Mouse (Mus musculus): ENCODE data around the gene Senp8. TPM values are rescaled to one million over a fixed set of nuclear protein-coding genes. Genes with fewer than 3 reads are reported as not detected.

The Senp8 gene
- polyA plus RNA-seq, 1 experiment from 2014 or later = 24.1 TPM

DNA sequence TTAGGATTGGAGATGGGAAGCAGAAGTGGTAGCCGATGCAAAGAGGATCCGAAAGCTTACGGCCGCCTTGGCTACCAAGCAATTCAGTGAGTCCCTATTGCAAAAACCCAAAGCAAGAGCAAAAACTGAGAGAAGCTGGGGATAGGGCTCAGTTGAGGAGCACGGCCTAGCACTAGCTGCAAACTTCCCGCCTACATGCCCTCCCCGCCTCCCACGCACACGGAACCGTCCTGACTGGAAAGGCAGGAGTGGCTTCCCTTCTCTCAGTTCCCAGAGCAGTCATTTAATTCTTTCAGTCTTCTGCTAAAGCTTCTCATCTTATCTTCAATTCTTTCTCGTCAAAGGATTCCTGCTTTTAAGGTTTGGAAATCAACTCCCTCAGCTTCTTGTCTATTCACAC is 1.5 kb downstream of the Senp8 start:
- no peaks in the 10 kb centered on the region for H3K9me3 ChIP-seq (ENCODE audit: control insufficient read depth, low read length)
- H3K27me3 ChIP-seq (ENCODE audit: control insufficient read depth, insufficient read depth, low read length) = no peaks in the 10 kb centered on the region
- no peaks in the 10 kb centered on the region for H3K36me3 ChIP-seq (ENCODE audit: control insufficient read depth, insufficient read depth, low read length)
- no peak for DNase-seq (ENCODE audit: low spot score)
- H3K4me2 ChIP-seq (replicated peaks; ENCODE audit: low read depth, low read length) = no peak overlapping the region
- 88% methylated on average over 11 of the region's 11 CpGs for WGBS
- no peaks in the 10 kb centered on the region for H3K4me1 ChIP-seq (replicated peaks; ENCODE audit: control insufficient read depth, insufficient read depth, low read length)
- H3K27ac ChIP-seq (ENCODE audit: low read depth, low read length) = no peak overlapping the region
- no peak for ATAC-seq (ENCODE audit: low FRiP score)
- H3K4me3 ChIP-seq (ENCODE audit: low read depth, low read length) = no peak overlapping the region
- H3K9ac ChIP-seq (ENCODE audit: low read depth, low read length) = no peak overlapping the region

DNA sequence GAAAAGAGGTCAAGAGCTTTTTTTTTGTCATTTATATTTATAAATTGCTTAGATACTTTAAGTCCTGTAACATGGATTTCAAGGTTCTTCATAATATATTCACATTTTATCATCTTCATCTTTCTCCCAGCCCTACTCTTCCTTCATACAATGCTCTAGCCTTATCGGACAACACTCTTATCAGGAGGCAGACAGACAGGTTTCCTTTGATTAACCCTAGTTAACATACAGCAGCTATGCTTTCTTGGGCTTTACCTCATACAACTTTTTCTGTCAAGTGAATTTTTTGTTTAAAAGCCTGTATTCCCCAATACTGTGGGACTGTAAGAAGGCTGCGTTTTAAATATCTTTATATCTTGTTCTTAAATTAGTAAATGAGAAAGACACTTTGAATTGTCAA is 2.1 kb downstream of the Senp8 start:
- Histone ChIP-seq H3K9me3 (ENCODE audit: control insufficient read depth, low read length) (no peaks in the 10 kb centered on the region), H3K4me2 (replicated peaks; ENCODE audit: low read depth, low read length) (no peak overlapping the region), H3K4me3 (ENCODE audit: low read depth, low read length) (no peak overlapping the region), H3K27ac (ENCODE audit: low read depth, low read length) (no peak overlapping the region), H3K27me3 (ENCODE audit: control insufficient read depth, insufficient read depth, low read length) (no peaks in the 10 kb centered on the region), H3K9ac (ENCODE audit: low read depth, low read length) (no peak overlapping the region), H3K4me1 (replicated peaks; ENCODE audit: control insufficient read depth, insufficient read depth, low read length) (no peaks in the 10 kb centered on the region), H3K36me3 (ENCODE audit: control insufficient read depth, insufficient read depth, low read length) (no peaks in the 10 kb centered on the region)
- ATAC-seq (ENCODE audit: low FRiP score) (no peak), DNase-seq (ENCODE audit: low spot score) (no peak)
- 91% methylated on average over 2 of the region's 2 CpGs for WGBS

DNA sequence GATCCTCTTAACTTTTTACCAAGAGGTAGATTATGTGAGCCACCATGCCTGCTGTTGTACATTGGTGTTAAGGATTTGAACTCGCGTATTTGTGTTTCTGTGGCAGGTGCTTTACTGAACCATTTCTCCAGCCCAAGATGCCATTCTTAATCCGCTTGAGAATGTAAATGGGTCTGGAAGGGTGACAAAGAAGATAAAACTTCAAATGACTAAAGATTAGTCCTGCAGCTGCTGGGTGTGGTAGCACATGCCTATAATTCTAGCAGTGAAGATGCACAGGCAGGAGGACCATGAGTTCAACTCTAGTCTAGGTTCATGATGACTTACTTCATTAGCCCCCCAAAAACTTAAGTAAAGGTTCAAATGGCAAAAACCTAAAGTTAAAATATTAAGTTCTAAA is 6.6 kb downstream of the Senp8 start:
- Histone ChIP-seq H3K4me2 (replicated peaks; ENCODE audit: low read depth, low read length) (no peak overlapping the region), H3K4me1 (replicated peaks; ENCODE audit: control insufficient read depth, insufficient read depth, low read length) (no peaks in the 10 kb centered on the region), H3K9ac (ENCODE audit: low read depth, low read length) (no peak overlapping the region), H3K4me3 (ENCODE audit: low read depth, low read length) (no peak overlapping the region), H3K27ac (ENCODE audit: low read depth, low read length) (no peak overlapping the region), H3K36me3 (ENCODE audit: control insufficient read depth, insufficient read depth, low read length) (no peaks in the 10 kb centered on the region), H3K27me3 (ENCODE audit: control insufficient read depth, insufficient read depth, low read length) (no peaks in the 10 kb centered on the region), H3K9me3 (ENCODE audit: control insufficient read depth, low read length) (no peaks in the 10 kb centered on the region)
- ATAC-seq (ENCODE audit: low FRiP score) = no peak
- WGBS = 97% methylated on average over 3 of the region's 3 CpGs
- DNase-seq (ENCODE audit: low spot score) = no peak

DNA sequence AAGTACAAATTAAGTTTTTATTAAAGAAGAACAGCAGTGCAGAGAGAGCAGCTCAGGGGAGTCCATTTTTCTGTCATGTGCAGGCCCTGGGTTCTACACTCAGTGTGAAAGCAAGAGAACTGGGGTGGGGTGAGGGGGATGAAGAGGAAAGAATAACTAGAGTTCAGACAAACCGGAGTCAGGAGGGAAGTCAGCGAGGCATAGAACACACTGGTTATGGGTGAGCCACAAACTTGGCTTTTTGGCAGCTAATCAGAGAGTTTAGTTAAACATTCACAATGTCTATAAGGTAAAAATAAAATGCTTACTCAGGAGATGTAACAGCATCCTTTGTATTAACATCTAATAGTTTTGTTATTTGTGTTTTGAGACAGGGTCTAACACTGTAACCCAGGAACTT is 9.9 kb downstream of the Senp8 start:
- WGBS = 87% methylated on average over 2 of the region's 2 CpGs
- H3K4me2 ChIP-seq (replicated peaks; ENCODE audit: low read depth, low read length) = no peak overlapping the region
- H3K4me3 ChIP-seq (ENCODE audit: low read depth, low read length) = no peak overlapping the region
- H3K27me3 ChIP-seq (ENCODE audit: control insufficient read depth, insufficient read depth, low read length) = no peaks in the 10 kb centered on the region
- H3K4me1 ChIP-seq (replicated peaks; ENCODE audit: control insufficient read depth, insufficient read depth, low read length) = no peaks in the 10 kb centered on the region
- ATAC-seq (ENCODE audit: low FRiP score) = no peak
- no peaks in the 10 kb centered on the region for H3K9me3 ChIP-seq (ENCODE audit: control insufficient read depth, low read length)
- no peak for DNase-seq (ENCODE audit: low spot score)
- no peaks in the 10 kb centered on the region for H3K36me3 ChIP-seq (ENCODE audit: control insufficient read depth, insufficient read depth, low read length)
- no peak overlapping the region for H3K9ac ChIP-seq (ENCODE audit: low read depth, low read length)
- no peak overlapping the region for H3K27ac ChIP-seq (ENCODE audit: low read depth, low read length)

DNA sequence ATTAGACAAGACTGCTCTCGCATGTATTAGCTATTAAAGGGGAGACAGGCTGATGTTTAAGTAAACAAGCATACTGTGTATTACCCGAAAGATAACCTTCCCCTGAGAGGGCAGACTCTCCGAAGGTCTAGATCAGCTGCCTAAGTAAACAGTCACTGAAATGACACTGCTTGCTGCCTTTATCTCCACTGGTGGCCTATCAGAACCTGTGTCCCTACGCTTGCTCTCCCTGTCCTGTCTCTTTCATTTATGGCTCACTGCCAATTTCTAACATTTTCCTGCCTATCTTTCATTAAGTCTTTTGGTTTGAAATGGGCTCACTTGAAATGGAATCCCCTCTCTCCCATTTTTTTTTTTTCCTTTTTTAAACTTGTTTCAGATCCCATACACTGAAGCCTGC is 15.1 kb downstream of the Senp8 start:
- Histone ChIP-seq H3K36me3 (ENCODE audit: control insufficient read depth, insufficient read depth, low read length) (no peaks in the 10 kb centered on the region), H3K4me3 (ENCODE audit: low read depth, low read length) (no peak overlapping the region), H3K9me3 (ENCODE audit: control insufficient read depth, low read length) (no peaks in the 10 kb centered on the region), H3K4me2 (replicated peaks; ENCODE audit: low read depth, low read length) (no peak overlapping the region), H3K9ac (ENCODE audit: low read depth, low read length) (no peak overlapping the region), H3K4me1 (replicated peaks; ENCODE audit: control insufficient read depth, insufficient read depth, low read length) (no peaks in the 10 kb centered on the region), H3K27me3 (ENCODE audit: control insufficient read depth, insufficient read depth, low read length) (no peaks in the 10 kb centered on the region), H3K27ac (ENCODE audit: low read depth, low read length) (no peak overlapping the region)
- 71% methylated on average over 4 of the region's 4 CpGs for WGBS
- ATAC-seq (ENCODE audit: low FRiP score) (no peak), DNase-seq (ENCODE audit: low spot score) (no peak)

DNA sequence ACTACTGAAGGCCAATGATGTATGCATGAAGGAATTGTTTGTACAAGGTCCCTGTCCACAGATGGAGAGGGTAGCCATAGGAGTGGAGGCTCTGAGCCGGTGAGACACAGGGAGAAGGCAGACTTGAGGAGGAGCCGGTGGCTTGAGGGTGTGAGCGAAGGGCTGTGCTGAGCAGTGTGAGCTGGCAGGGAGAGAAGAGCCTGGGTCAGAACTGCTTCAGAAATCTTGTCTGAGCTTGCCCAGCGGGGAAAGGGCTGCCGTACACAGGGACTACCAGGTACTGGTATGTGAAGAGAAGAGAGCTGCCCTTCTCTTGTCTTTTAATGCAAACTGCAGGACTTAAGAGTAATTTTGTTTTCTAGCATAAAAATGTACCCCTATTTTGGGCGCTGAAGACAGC is 17.4 kb downstream of the Senp8 start:
- no peaks in the 10 kb centered on the region for H3K36me3 ChIP-seq (ENCODE audit: control insufficient read depth, insufficient read depth, low read length)
- no peak overlapping the region for H3K4me3 ChIP-seq (ENCODE audit: low read depth, low read length)
- 76% methylated on average over 6 of the region's 6 CpGs for WGBS
- H3K9ac ChIP-seq (ENCODE audit: low read depth, low read length) = no peak overlapping the region
- no peak overlapping the region for H3K27ac ChIP-seq (ENCODE audit: low read depth, low read length)
- no peak overlapping the region for H3K4me2 ChIP-seq (replicated peaks; ENCODE audit: low read depth, low read length)
- H3K9me3 ChIP-seq (ENCODE audit: control insufficient read depth, low read length) = no peaks in the 10 kb centered on the region
- ATAC-seq (ENCODE audit: low FRiP score) = no peak
- H3K27me3 ChIP-seq (ENCODE audit: control insufficient read depth, insufficient read depth, low read length) = no peaks in the 10 kb centered on the region
- no peaks in the 10 kb centered on the region for H3K4me1 ChIP-seq (replicated peaks; ENCODE audit: control insufficient read depth, insufficient read depth, low read length)
- no peak for DNase-seq (ENCODE audit: low spot score)

GRCm38 (mm10) chr9:59731136-59731535 is 19.4 kb downstream of the Senp8 start:
- Histone ChIP-seq H3K9ac (ENCODE audit: low read depth, low read length) (no peak overlapping the region), H3K27ac (ENCODE audit: low read depth, low read length) (no peak overlapping the region), H3K4me1 (replicated peaks; ENCODE audit: control insufficient read depth, insufficient read depth, low read length) (no peaks in the 10 kb centered on the region), H3K36me3 (ENCODE audit: control insufficient read depth, insufficient read depth, low read length) (no peaks in the 10 kb centered on the region), H3K9me3 (ENCODE audit: control insufficient read depth, low read length) (no peaks in the 10 kb centered on the region), H3K27me3 (ENCODE audit: control insufficient read depth, insufficient read depth, low read length) (no peaks in the 10 kb centered on the region), H3K4me3 (ENCODE audit: low read depth, low read length) (no peak overlapping the region), H3K4me2 (replicated peaks; ENCODE audit: low read depth, low read length) (no peak overlapping the region)
- DNase-seq (ENCODE audit: low spot score) = no peak
- WGBS = 94% methylated on average over 5 of the region's 5 CpGs
- no peak for ATAC-seq (ENCODE audit: low FRiP score)

DNA sequence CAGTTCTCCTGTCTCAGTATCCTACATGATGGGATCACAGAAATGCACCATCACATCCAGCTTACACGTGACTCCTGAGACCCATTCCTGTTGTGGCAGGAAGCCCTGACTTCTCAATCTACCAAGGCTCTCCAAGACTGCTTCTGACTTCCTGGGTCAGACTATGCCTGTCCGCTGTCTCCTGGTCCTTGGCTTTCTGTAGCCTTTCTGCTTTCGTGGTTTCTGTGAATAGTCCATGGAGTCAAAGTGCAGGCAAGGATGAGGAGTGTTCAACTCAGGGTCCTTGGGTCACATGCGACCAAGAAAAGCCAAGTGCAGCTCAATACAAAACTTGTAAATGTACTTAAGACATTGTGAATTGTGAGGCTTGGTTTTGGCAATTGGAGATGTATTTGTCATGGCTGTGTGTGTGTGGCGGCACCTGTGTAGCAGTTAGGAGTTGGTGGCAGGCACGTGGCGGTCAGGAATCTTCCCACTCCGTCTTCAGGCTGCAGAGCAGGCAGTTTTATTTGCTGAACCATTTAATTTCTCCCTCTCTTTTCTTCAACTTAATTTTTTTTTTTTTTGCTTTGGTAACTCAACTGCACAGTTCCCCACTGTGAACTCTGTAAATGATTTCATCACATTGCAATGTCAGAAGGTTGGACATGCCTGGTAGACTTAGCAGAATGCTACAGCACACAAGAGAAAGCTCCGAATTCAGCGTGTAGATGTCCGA is 22.8 kb downstream of the Senp8 start:
- Histone ChIP-seq H3K9ac (ENCODE audit: low read depth, low read length) (no peak overlapping the region), H3K4me3 (ENCODE audit: low read depth, low read length) (no peak overlapping the region)

DNA sequence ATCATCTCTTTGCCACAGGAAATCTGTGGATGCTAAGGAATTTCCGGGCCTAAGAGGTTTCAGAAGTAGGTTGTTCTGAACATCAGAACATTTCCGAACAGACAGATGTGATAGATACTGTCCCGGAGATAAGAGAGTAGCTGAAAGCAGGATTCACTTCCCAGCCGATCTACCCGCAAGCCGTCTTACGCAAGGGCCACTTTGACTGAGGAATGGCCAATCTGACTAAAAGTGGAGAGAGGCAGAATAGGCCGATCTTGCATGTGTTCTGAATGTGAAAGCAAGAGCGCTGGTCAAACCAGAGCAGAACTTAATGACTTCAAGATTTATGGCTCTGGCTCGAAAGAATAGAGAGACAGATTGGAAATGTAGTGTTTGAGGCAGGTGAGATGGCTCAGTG is 25.0 kb downstream of the Senp8 start:
- DNase-seq (ENCODE audit: low spot score) = no peak
- 87% methylated on average over 10 of the region's 10 CpGs for WGBS
- H3K27me3 ChIP-seq (ENCODE audit: control insufficient read depth, insufficient read depth, low read length) = no peaks in the 10 kb centered on the region

More for the DNA sequence above, 22.8 kb downstream of the Senp8 start:
- no peak for DNase-seq (ENCODE audit: low spot score)
- WGBS = 92% methylated on average over 11 of the region's 11 CpGs
- H3K27me3 ChIP-seq (ENCODE audit: control insufficient read depth, insufficient read depth, low read length) = no peaks in the 10 kb centered on the region
- ATAC-seq (ENCODE audit: low FRiP score) = no peak
- no peak overlapping the region for H3K27ac ChIP-seq (ENCODE audit: low read depth, low read length)
- no peaks in the 10 kb centered on the region for H3K4me1 ChIP-seq (replicated peaks; ENCODE audit: control insufficient read depth, insufficient read depth, low read length)
- no peaks in the 10 kb centered on the region for H3K36me3 ChIP-seq (ENCODE audit: control insufficient read depth, insufficient read depth, low read length)
- no peaks in the 10 kb centered on the region for H3K9me3 ChIP-seq (ENCODE audit: control insufficient read depth, low read length)
- no peak overlapping the region for H3K4me2 ChIP-seq (replicated peaks; ENCODE audit: low read depth, low read length)

More for the DNA sequence above, 25.0 kb downstream of the Senp8 start:
- H3K4me3 ChIP-seq (ENCODE audit: low read depth, low read length) = no peak overlapping the region
- no peak overlapping the region for H3K27ac ChIP-seq (ENCODE audit: low read depth, low read length)
- no peak overlapping the region for H3K9ac ChIP-seq (ENCODE audit: low read depth, low read length)
- H3K4me1 ChIP-seq (replicated peaks; ENCODE audit: control insufficient read depth, insufficient read depth, low read length) = no peaks in the 10 kb centered on the region
- H3K36me3 ChIP-seq (ENCODE audit: control insufficient read depth, insufficient read depth, low read length) = no peaks in the 10 kb centered on the region
- ATAC-seq (ENCODE audit: low FRiP score) = no peak
- H3K9me3 ChIP-seq (ENCODE audit: control insufficient read depth, low read length) = no peaks in the 10 kb centered on the region
- H3K4me2 ChIP-seq (replicated peaks; ENCODE audit: low read depth, low read length) = no peak overlapping the region

All from hindbrain, embryonic 11.5 days (tissue).